Mouse (Mus musculus) heart, postnatal 4 days (tissue): ENCODE measurements at regions not wholly inside any gene's neighbourhood (a gene's known extent, or its start where the extent isn't known, plus 50 kb on each side); places are given as distances from the start of the nearest gene placed in this dataset.

Experiments
- DNase-seq: peaks from one replicate; pipeline ENCODE4 v3.0.0; 2021

DNA sequence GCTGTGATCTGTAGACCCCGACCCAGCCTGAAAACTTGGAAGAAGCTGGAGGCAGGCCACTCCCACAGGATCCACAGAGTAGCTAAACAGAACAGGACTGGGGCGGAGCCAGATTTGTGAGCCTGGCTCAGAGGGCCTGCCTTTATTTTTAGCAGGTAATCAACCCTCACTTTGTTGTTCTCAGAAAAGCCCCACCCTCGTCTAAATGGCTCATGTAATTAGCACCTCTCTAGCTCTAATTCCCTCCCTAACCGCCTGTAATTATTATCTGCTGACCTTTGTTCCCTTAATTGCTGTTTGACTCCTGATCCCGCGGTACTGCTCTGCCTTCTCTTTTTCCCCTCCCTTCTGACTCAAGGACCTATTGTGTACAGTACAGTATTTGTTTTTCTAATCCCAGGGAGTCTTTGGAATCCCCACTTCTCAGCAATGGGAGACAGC lies 95.6 kb upstream of the Bdnf start:
- peak; percentile 8 for DNase-seq

DNA sequence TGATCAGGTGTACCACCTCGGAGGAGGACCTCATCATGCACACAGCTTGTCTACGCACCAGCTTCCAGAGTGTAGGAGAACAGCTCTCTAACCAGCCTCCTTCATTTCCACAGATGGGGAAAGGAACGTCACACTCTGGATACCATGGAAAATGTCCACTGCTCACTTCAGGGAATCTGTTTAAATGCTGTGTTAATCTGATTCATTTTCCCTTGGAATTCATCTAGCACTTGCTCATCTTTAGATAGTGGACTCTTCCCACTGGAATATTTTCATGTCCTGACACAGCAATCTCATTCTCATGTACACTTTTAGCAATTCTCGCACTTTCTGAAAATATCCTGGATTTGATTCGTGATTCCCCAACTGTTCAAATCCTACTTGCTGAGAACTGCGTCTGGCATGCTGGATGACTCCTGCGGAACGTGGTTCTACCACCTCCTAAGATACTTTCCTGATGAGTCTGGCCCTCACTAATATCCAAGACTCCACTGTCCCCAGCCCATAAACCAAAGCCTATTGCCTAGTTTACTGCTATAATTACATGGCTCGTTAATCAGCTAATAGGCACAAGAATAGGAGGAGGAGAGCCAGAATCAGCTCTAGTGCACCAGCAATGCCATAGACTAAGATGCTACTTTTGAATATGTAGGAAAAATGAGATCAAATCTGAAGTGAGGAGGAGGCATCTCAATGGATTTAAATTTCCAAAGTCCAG lies 56.0 kb upstream of the Bdnf start:
- no peak for DNase-seq

DNA sequence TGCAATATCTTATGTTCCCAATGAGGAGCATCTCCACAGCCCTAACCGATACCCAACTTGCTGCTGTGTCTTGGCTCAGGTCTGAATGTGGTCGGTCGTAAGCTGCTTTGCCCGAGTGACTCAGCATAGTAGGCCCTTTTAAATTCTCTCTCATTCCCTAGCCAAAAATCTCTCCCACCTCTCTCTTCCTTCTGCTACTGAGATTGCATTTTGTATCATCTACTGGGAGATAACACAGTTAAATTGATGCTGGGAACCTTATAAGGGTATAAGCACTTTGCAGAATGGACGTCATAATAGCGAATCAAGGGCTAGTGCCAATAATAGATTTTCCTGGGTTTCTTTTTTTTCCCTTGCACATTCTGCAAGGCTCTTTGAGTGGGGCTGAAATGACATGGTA lies 54.8 kb upstream of the Bdnf start:
- DNase-seq = no peak

DNA sequence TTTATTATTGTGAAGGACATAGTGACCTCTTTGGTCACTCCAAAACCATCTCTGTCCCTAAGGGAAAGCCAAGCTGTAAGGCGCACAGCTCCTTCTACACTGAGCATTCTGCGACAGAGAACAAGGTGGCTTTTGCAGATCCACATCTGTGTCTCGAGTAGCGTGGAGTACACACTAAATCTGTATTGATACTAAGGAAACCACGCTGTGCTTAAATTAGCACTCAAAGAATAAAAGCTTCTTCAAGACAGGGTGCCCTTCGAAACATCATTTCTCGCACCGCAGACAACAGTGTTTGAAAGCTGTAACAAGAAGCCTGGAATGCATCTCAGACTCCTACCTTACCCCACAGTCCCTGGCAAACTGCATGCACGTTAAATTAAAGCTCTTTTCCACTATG lies 52.9 kb upstream of the Bdnf start:
- DNase-seq = no peak
